Mouse (Mus musculus): ENCODE results near the gene Lcn5. TPM values are rescaled to one million over a fixed set of nuclear protein-coding genes. Genes with fewer than 3 reads are reported as not detected.
A peak's percentile ranks its signal among the peaks of the same experiment; 100 is the strongest.
"Not testable (repeated sequence)": the region's sequence is repeated elsewhere in the genome, so short reads cannot be mapped to it uniquely, and the experiment has no call there.

The Lcn5 gene
- polyA plus RNA-seq, 1 experiment: not detected

DNA sequence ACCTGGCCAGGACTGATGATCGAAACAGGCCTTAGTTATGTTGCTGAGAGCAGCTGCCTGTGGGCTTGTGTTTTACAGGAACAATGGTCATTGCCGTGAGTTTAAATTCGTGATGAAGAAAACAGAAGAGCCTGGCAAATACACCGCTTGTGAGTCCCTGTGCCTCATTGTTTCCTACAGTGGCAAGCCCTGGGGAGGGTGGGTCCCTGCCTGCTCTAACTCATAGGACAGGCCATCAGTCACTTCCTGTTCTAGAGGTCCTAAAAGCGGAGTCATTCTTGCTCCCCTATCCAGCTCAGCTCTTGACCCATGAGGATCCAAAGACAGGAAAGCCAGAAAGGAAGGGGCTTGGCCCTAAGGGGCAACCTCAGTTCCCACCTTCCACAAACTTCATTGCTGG is 43.2 kb downstream of the Lcn5 start:
- Histone ChIP-seq H3K27me3 (ENCODE audit: control insufficient read depth, insufficient read depth, low read length) (no peaks in the 10 kb centered on the region), H3K4me3 (ENCODE audit: control insufficient read depth, low read depth, low read length) (no peak overlapping the region), H3K27ac (ENCODE audit: control insufficient read depth, insufficient read depth, low read depth, low read length) (no peak overlapping the region), H3K36me3 (ENCODE audit: control insufficient read depth, insufficient read depth, low read length) (no peaks in the 10 kb centered on the region), H3K4me1 (ENCODE audit: control insufficient read depth, insufficient read depth, low read length) (no peaks in the 10 kb centered on the region)
- no peak for TF ChIP-seq POLR2A (IDR thresholded peaks at IDR 0.05; ENCODE audit: control insufficient read depth, low read depth, low read length)

DNA sequence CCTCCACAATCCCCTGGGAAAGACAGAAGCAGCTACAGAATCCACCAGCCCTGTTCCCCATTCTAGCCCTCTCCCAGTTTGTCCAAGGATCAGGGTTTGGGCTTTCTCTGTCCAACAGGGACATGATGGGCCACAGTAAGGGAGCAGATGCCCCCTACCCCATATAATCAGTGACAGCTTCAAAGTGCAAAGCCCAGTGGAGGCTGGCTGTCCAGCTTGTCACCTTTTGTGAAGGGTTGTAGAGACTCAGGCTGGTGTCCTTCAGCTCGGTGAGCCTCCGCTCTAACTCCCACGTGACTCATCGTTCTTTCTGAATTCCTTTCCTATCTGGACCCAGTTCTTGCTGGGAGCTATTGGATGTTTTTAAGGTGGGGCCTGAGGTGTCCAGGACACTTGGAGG is 46.0 kb downstream of the Lcn5 start:
- Histone ChIP-seq H3K4me1 (ENCODE audit: control insufficient read depth, insufficient read depth, low read length) (no peaks in the 10 kb centered on the region), H3K27me3 (ENCODE audit: control insufficient read depth, insufficient read depth, low read length) (no peaks in the 10 kb centered on the region), H3K27ac (ENCODE audit: control insufficient read depth, insufficient read depth, low read depth, low read length) (no peak overlapping the region), H3K36me3 (ENCODE audit: control insufficient read depth, insufficient read depth, low read length) (no peaks in the 10 kb centered on the region), H3K4me3 (ENCODE audit: control insufficient read depth, low read depth, low read length) (no peak overlapping the region)
- TF ChIP-seq POLR2A (IDR thresholded peaks at IDR 0.05; ENCODE audit: control insufficient read depth, low read depth, low read length): no peak
- no peak for TF ChIP-seq CTCF (IDR thresholded peaks at IDR 0.05; ENCODE audit: control insufficient read depth, insufficient read depth, insufficient replicate concordance, low read depth, low read length)

- TF ChIP-seq CTCF (IDR thresholded peaks at IDR 0.05; ENCODE audit: control insufficient read depth, insufficient read depth, insufficient replicate concordance, low read depth, low read length) (peak; percentile 31; the same call in 1 of the 2 replicates), POLR2A (IDR thresholded peaks at IDR 0.05; ENCODE audit: control insufficient read depth, low read depth, low read length) (peak; percentile 28; the same call in 1 of the 2 replicates)
- no peaks in the 10 kb centered on the region for H3K36me3 ChIP-seq (ENCODE audit: control insufficient read depth, insufficient read depth, low read length)
- peak within 1 kb of the TSS; percentile 84 for H3K4me3 ChIP-seq (ENCODE audit: control insufficient read depth, low read depth, low read length)
- H3K27me3 ChIP-seq (ENCODE audit: control insufficient read depth, insufficient read depth, low read length): no peaks in the 10 kb centered on the region
- H3K4me1 ChIP-seq (ENCODE audit: control insufficient read depth, insufficient read depth, low read length): no peaks in the 10 kb centered on the region
- peak within 1 kb of the TSS; percentile 5 for H3K27ac ChIP-seq (ENCODE audit: control insufficient read depth, insufficient read depth, low read depth, low read length)
These were observed 49.1 kb downstream of the Lcn5 start, which contains the start of gene Bmyc for GRCm38 (mm10) chr2:25706643-25707481. Gene Bmyc, plus strand, starts transcription at chr2:25706739.

- Histone ChIP-seq H3K36me3 (ENCODE audit: control insufficient read depth, insufficient read depth, low read length) (no peaks in the 10 kb centered on the region), H3K4me1 (ENCODE audit: control insufficient read depth, insufficient read depth, low read length) (no peaks in the 10 kb centered on the region), H3K27me3 (ENCODE audit: control insufficient read depth, insufficient read depth, low read length) (no peaks in the 10 kb centered on the region), H3K27ac (ENCODE audit: control insufficient read depth, insufficient read depth, low read depth, low read length) (no peak overlapping the region), H3K4me3 (ENCODE audit: control insufficient read depth, low read depth, low read length) (no peak overlapping the region)
- TF ChIP-seq CTCF (IDR thresholded peaks at IDR 0.05; ENCODE audit: control insufficient read depth, insufficient read depth, insufficient replicate concordance, low read depth, low read length): 0 out of 2 replicates have a peak, but pooled peaks have one; percentile 6
- TF ChIP-seq POLR2A (IDR thresholded peaks at IDR 0.05; ENCODE audit: control insufficient read depth, low read depth, low read length): no peak
These were observed 50.4 kb downstream of the Lcn5 start for GRCm38 (mm10) chr2:25708121-25708520.

- H3K4me3 ChIP-seq (ENCODE audit: control insufficient read depth, low read depth, low read length); H3K4me1 ChIP-seq (ENCODE audit: control insufficient read depth, insufficient read depth, low read length); H3K27me3 ChIP-seq (ENCODE audit: control insufficient read depth, insufficient read depth, low read length); H3K36me3 ChIP-seq (ENCODE audit: control insufficient read depth, insufficient read depth, low read length); H3K27ac ChIP-seq (ENCODE audit: control insufficient read depth, insufficient read depth, low read depth, low read length): not testable (repeated sequence)
These were observed 51.3 kb downstream of the Lcn5 start for GRCm38 (mm10) chr2:25709056-25709455.

GRCm38 (mm10) chr2:25709791-25710190 is 52.0 kb downstream of the Lcn5 start:
- not testable (repeated sequence) for H3K27me3 ChIP-seq (ENCODE audit: control insufficient read depth, insufficient read depth, low read length); H3K27ac ChIP-seq (ENCODE audit: control insufficient read depth, insufficient read depth, low read depth, low read length); H3K36me3 ChIP-seq (ENCODE audit: control insufficient read depth, insufficient read depth, low read length); H3K4me1 ChIP-seq (ENCODE audit: control insufficient read depth, insufficient read depth, low read length); H3K4me3 ChIP-seq (ENCODE audit: control insufficient read depth, low read depth, low read length)

Other genes with a start within 250 kb of the Lcn5 start
- 0.10 TPM in 1 of 2 replicates, not detected in the other for gene Fut7, start 234.7 kb upstream of the Lcn5 start, polyA plus RNA-seq (2012; rRNA removed)
- 17.3 and 18.3 TPM in 2 replicates for gene Abca2, start 229.2 kb upstream of the Lcn5 start, polyA plus RNA-seq (2012; rRNA removed)
- 0.78 and 11.8 TPM in 2 replicates for gene Clic3, start 201.1 kb upstream of the Lcn5 start, polyA plus RNA-seq (2012; rRNA removed)
- 34.3 and 35.8 TPM in 2 replicates for gene Paxx, start 196.9 kb upstream of the Lcn5 start, polyA plus RNA-seq (2012; rRNA removed)
- gene Ptgds, start 187.9 kb upstream of the Lcn5 start, polyA plus RNA-seq (2012; rRNA removed): 311 and 369 TPM in 2 replicates
- gene Lcn12, start 164.0 kb upstream of the Lcn5 start, polyA plus RNA-seq (2012; rRNA removed): 5.7 TPM in 1 of 2 replicates, not detected in the other
- 137 and 166 TPM in 2 replicates for gene Fbxw5, start 157.2 kb upstream of the Lcn5 start, polyA plus RNA-seq (2012; rRNA removed)
- 58.4 and 70.5 TPM in 2 replicates for gene C8g, start 156.2 kb upstream of the Lcn5 start, polyA plus RNA-seq (2012; rRNA removed)
- gene Traf2, start 111.0 kb upstream of the Lcn5 start, polyA plus RNA-seq (2012; rRNA removed): 12.2 and 12.7 TPM in 2 replicates
- gene Edf1, start 100.1 kb upstream of the Lcn5 start, polyA plus RNA-seq (2012; rRNA removed): 170 and 227 TPM in 2 replicates
- gene Mamdc4, start 83.1 kb upstream of the Lcn5 start, polyA plus RNA-seq (2012; rRNA removed): 1.7 and 8.5 TPM in 2 replicates
- 102 and 112 TPM in 2 replicates for gene Phpt1, start 82.7 kb upstream of the Lcn5 start, polyA plus RNA-seq (2012; rRNA removed)
- 0.11 and 0.19 TPM in 2 replicates for gene Ajm1, start 76.2 kb upstream of the Lcn5 start, polyA plus RNA-seq (2012; rRNA removed)
- 40.9 and 46.2 TPM in 2 replicates for gene Rabl6, start 49.4 kb upstream of the Lcn5 start, polyA plus RNA-seq (2012; rRNA removed)
- 101 and 107 TPM in 2 replicates for gene Ccdc183, start 40.3 kb upstream of the Lcn5 start, polyA plus RNA-seq (2012; rRNA removed)
- 24.0 and 26.8 TPM in 2 replicates for gene Tmem141, start 35.9 kb upstream of the Lcn5 start, polyA plus RNA-seq (2012; rRNA removed)
- 0.07 and 0.54 TPM in 2 replicates for gene Fcna, start 29.9 kb upstream of the Lcn5 start, polyA plus RNA-seq (2012; rRNA removed)
- not detected in 2 replicates for gene Lcn8, start 4.8 kb upstream of the Lcn5 start, polyA plus RNA-seq (2012; rRNA removed)
- gene Lcn6, start 18.8 kb downstream of the Lcn5 start, polyA plus RNA-seq (2012; rRNA removed): not detected in 2 replicates
- not detected in 2 replicates for gene Lcn10, start 24.8 kb downstream of the Lcn5 start, polyA plus RNA-seq (2012; rRNA removed)
- not detected in 2 replicates for gene Obp2a, start 42.1 kb downstream of the Lcn5 start, polyA plus RNA-seq (2012; rRNA removed)
- 6.3 and 6.4 TPM in 2 replicates for gene Bmyc, start 48.8 kb downstream of the Lcn5 start, polyA plus RNA-seq (2012; rRNA removed)
- not detected in 2 replicates for gene Obp2b, start 79.1 kb downstream of the Lcn5 start, polyA plus RNA-seq (2012; rRNA removed)
- not detected in 2 replicates for gene Lcn3, start 107.6 kb downstream of the Lcn5 start, polyA plus RNA-seq (2012; rRNA removed)
- gene Lcn11, start 119.1 kb downstream of the Lcn5 start, polyA plus RNA-seq (2012; rRNA removed): not detected in 2 replicates
- 14.4 and 17.0 TPM in 2 replicates for gene Gm13539, start 124.3 kb downstream of the Lcn5 start, polyA plus RNA-seq (2012; rRNA removed)
- 55.2 and 62.6 TPM in 2 replicates for gene Glt6d1, start 157.9 kb downstream of the Lcn5 start, polyA plus RNA-seq (2012; rRNA removed)
- gene Lcn9, start 165.2 kb downstream of the Lcn5 start, polyA plus RNA-seq (2012; rRNA removed): not detected in 2 replicates
- gene Sohlh1, start 189.3 kb downstream of the Lcn5 start, polyA plus RNA-seq (2012; rRNA removed): 8.0 and 8.5 TPM in 2 replicates
- gene Kcnt1, start 205.8 kb downstream of the Lcn5 start, polyA plus RNA-seq (2012; rRNA removed): 6.8 and 7.8 TPM in 2 replicates

Measured in testis, adult 2 months (tissue).